Mouse (Mus musculus) liver, adult 2 months (tissue): ENCODE data around the gene Arl15.

ENCODE experiments used
- CTCF ChIP-seq: fragments of 200-500 bp; IDR thresholded peaks from 2 replicates; pipeline ENCODE4 v1.5.1; 2011; ENCODE audit warnings: low read depth, low read length, control low read depth
- POLR2A ChIP-seq: fragments of 200-500 bp; IDR thresholded peaks from 2 replicates; pipeline ENCODE4 v1.6.1; 2011; ENCODE audit warnings: low read length, control low read depth; ENCODE audit not compliant: insufficient read depth; ENCODE audit errors: extremely low read depth

DNA sequence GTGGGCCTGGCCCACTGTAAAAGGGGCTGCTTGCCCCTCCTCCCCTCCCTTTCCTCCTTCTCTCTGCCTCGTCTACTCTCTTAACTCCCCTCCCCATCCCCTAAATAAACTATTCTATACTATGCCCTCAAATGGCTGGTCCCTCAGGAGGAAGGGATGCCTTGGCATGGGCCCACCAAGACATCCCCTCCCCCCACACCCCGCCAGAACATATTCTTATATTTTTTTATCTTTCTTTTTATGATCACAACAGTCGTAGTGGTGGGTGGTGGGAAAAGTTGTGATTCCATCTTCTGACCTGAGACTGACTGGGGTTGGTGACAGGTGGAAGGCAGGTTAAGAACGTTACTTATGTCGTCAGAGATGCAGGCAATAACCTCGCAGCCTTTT is 22.1 kb downstream of the Arl15 start:
- TF ChIP-seq CTCF (no peak), POLR2A (no peak)
